Mouse (Mus musculus) kidney, embryonic 14.5 days (tissue): Measurements from ENCODE around the gene Tmem200c. TPM values are rescaled to one million over a fixed set of nuclear protein-coding genes. Genes with fewer than 3 reads are reported as not detected.

ENCODE experiments used
- ATAC-seq: fragments of 200-750 bp; cut with Nextera tagmentation; 2 replicates; pipeline ENCODE4 v1.8.0; 2017; ENCODE audit warnings: moderate number of reproducible peaks, mild to moderate bottlenecking, moderate TSS enrichment, moderate library complexity; ENCODE audit not compliant: low FRiP score, low TSS enrichment
- H3K27ac ChIP-seq: fragments of 300-500 bp; sonication (generic); 2 replicates; pipeline ENCODE4 v1.5.1; 2014; ENCODE audit warnings: low read depth, mild to moderate bottlenecking, low read length, moderate library complexity, mixed read lengths
- H3K27me3 ChIP-seq: fragments of 300-500 bp; sonication (generic); 2 replicates; pipeline ENCODE4 v1.6.1; 2014; ENCODE audit warnings: mild to moderate bottlenecking, low read length; ENCODE audit not compliant: control insufficient read depth, insufficient read depth
- H3K36me3 ChIP-seq: fragments of 300-500 bp; sonication (generic); 2 replicates; pipeline ENCODE4 v1.6.1; 2014; ENCODE audit warnings: low read length, mixed read lengths; ENCODE audit not compliant: control insufficient read depth, insufficient read depth
- H3K4me1 ChIP-seq: fragments of 300-500 bp; sonication (generic); 2 replicates; pipeline ENCODE4 v1.6.1; 2014; ENCODE audit warnings: low read length, mixed read lengths; ENCODE audit not compliant: control insufficient read depth, insufficient read depth
- H3K4me2 ChIP-seq: fragments of 300-500 bp; sonication (generic); replicated peaks from 2 replicates; pipeline ENCODE4 v1.6.1; 2014; ENCODE audit warnings: low read depth, mild to moderate bottlenecking, low read length
- H3K4me3 ChIP-seq: fragments of 300-500 bp; sonication (generic); 2 replicates; pipeline ENCODE4 v1.5.1; 2014; ENCODE audit warnings: mild to moderate bottlenecking, low read length
- H3K9ac ChIP-seq: fragments of 300-500 bp; sonication (generic); 2 replicates; pipeline ENCODE4 v1.6.1; 2014; ENCODE audit warnings: low read depth, mild to moderate bottlenecking, low read length, moderate library complexity
- H3K9me3 ChIP-seq: fragments of 300-500 bp; sonication (generic); 2 replicates; pipeline ENCODE4 v1.6.1; 2016; ENCODE audit warnings: low read length; ENCODE audit not compliant: control insufficient read depth
- WGBS: fragments of 180-500 bp; shearing (Covaris S2); extraction: QIAGEN DNeasy Blood & Tissue Kit; methylation state at CpG from one replicate; pipeline ENCODE4 v1.1.7; 2014; 5-methylcytosine and 5-hydroxymethylcytosine counted together
- polyA plus RNA-seq: library from polyadenylated mRNA; unstranded; fragments of >200 nt; fragmentation: Nextera tagmentation; extraction: Ambion mirVana; gene quantifications from 2 replicates; pipeline ENCODE4 v1.2.1, GENCODE M21; 2014

Gene Tmem200c
- polyA plus RNA-seq, 1 experiment from 2014 or later = 0.43 TPM

- peak; percentile 40 for ATAC-seq
- Histone ChIP-seq H3K27ac (no peak overlapping the region), H3K4me2 (peak overlapping the region; percentile 96), H3K9ac (peak overlapping the region; percentile 53; the same call in 1 of the 2 replicates), H3K27me3 (peaks cover 45% of the 10 kb centered on the region), H3K4me3 (peak overlapping the region; percentile 53), H3K4me1 (peaks cover 18% of the 10 kb centered on the region), H3K9me3 (no peaks in the 10 kb centered on the region), H3K36me3 (no peaks in the 10 kb centered on the region)
- WGBS = 3% methylated on average over 22 of the region's 22 CpGs
Measured at GRCm38 (mm10) chr17:68841892-68842252, 15.4 kb downstream of the Tmem200c start.

GRCm38 (mm10) chr17:68845931-68846330 is 19.5 kb downstream of the Tmem200c start:
- no peak overlapping the region for H3K4me2 ChIP-seq
- H3K27me3 ChIP-seq = peaks cover 16% of the 10 kb centered on the region
- ATAC-seq = no peak
- H3K4me3 ChIP-seq = no peak overlapping the region
- H3K9ac ChIP-seq = no peak overlapping the region
- 76% methylated on average over 5 of the region's 5 CpGs for WGBS
- 0 out of 2 replicates have a peak, but pooled peaks cover 7% of the 10 kb centered on the region for H3K4me1 ChIP-seq
- no peak overlapping the region for H3K27ac ChIP-seq
- no peaks in the 10 kb centered on the region for H3K9me3 ChIP-seq
- no peaks in the 10 kb centered on the region for H3K36me3 ChIP-seq

- Histone ChIP-seq H3K36me3 (no peaks in the 10 kb centered on the region), H3K4me1 (no peaks in the 10 kb centered on the region), H3K27me3 (no peaks in the 10 kb centered on the region; the same call in 1 of the 2 replicates), H3K4me3 (no peak overlapping the region), H3K9ac (no peak overlapping the region), H3K4me2 (no peak overlapping the region), H3K9me3 (no peaks in the 10 kb centered on the region), H3K27ac (no peak overlapping the region)
- 75% methylated on average over 6 of the region's 6 CpGs for WGBS
- ATAC-seq = no peak
Measured at GRCm38 (mm10) chr17:68848739-68849138, 22.3 kb downstream of the Tmem200c start.

GRCm38 (mm10) chr17:68852171-68852966 is 25.9 kb downstream of the Tmem200c start:
- no peak overlapping the region for H3K4me2 ChIP-seq
- no peaks in the 10 kb centered on the region for H3K4me1 ChIP-seq
- H3K27ac ChIP-seq = no peak overlapping the region
- 83% methylated on average over 7 of the region's 7 CpGs for WGBS
- H3K36me3 ChIP-seq = no peaks in the 10 kb centered on the region
- no peaks in the 10 kb centered on the region for H3K9me3 ChIP-seq
- H3K9ac ChIP-seq = no peak overlapping the region
- ATAC-seq = no peak
- H3K27me3 ChIP-seq = no peaks in the 10 kb centered on the region
- H3K4me3 ChIP-seq = no peak overlapping the region

- H3K9me3 ChIP-seq = no peaks in the 10 kb centered on the region
- no peak for ATAC-seq
- H3K4me3 ChIP-seq = no peak overlapping the region
- H3K9ac ChIP-seq = no peak overlapping the region
- H3K4me2 ChIP-seq = no peak overlapping the region
- H3K4me1 ChIP-seq = no peaks in the 10 kb centered on the region
- no peaks in the 10 kb centered on the region for H3K27me3 ChIP-seq
- no peaks in the 10 kb centered on the region for H3K36me3 ChIP-seq
- WGBS = 89% methylated on average over 3 of the region's 3 CpGs
- no peak overlapping the region for H3K27ac ChIP-seq
Measured at GRCm38 (mm10) chr17:68864175-68864574, 37.8 kb downstream of the Tmem200c start.

GRCm38 (mm10) chr17:68868439-68868838 is 42.0 kb downstream of the Tmem200c start:
- Histone ChIP-seq H3K9ac (no peak overlapping the region), H3K4me2 (no peak overlapping the region), H3K4me3 (no peak overlapping the region), H3K36me3 (no peaks in the 10 kb centered on the region), H3K9me3 (no peaks in the 10 kb centered on the region), H3K27me3 (no peaks in the 10 kb centered on the region), H3K4me1 (no peaks in the 10 kb centered on the region), H3K27ac (no peak overlapping the region)
- ATAC-seq = no peak

- no peak overlapping the region for H3K9ac ChIP-seq
- no peak overlapping the region for H3K4me3 ChIP-seq
- H3K27me3 ChIP-seq = no peaks in the 10 kb centered on the region
- H3K36me3 ChIP-seq = no peaks in the 10 kb centered on the region
- WGBS = 66% methylated on average over 8 of the region's 8 CpGs
- H3K4me2 ChIP-seq = no peak overlapping the region
- H3K4me1 ChIP-seq = no peaks in the 10 kb centered on the region
- H3K27ac ChIP-seq = no peak overlapping the region
- no peak for ATAC-seq
- no peaks in the 10 kb centered on the region for H3K9me3 ChIP-seq
Measured at GRCm38 (mm10) chr17:68874021-68874420, 47.6 kb downstream of the Tmem200c start.

GRCm38 (mm10) chr17:68875251-68875650 is 48.8 kb downstream of the Tmem200c start:
- Histone ChIP-seq H3K4me2 (no peak overlapping the region), H3K4me1 (no peaks in the 10 kb centered on the region), H3K36me3 (no peaks in the 10 kb centered on the region), H3K9ac (no peak overlapping the region), H3K4me3 (no peak overlapping the region), H3K27me3 (no peaks in the 10 kb centered on the region), H3K9me3 (no peaks in the 10 kb centered on the region), H3K27ac (no peak overlapping the region)
- 80% methylated on average over 5 of the region's 5 CpGs for WGBS
- ATAC-seq = no peak

GRCm38 (mm10) chr17:68875917-68876495 is 49.6 kb downstream of the Tmem200c start:
- Histone ChIP-seq H3K4me2 (no peak overlapping the region), H3K4me1 (no peaks in the 10 kb centered on the region), H3K27me3 (no peaks in the 10 kb centered on the region), H3K9ac (no peak overlapping the region), H3K9me3 (no peaks in the 10 kb centered on the region), H3K27ac (no peak overlapping the region), H3K36me3 (no peaks in the 10 kb centered on the region), H3K4me3 (no peak overlapping the region)
- 79% methylated on average over 10 of the region's 10 CpGs for WGBS
- no peak for ATAC-seq
